Mouse (Mus musculus): Measurements from ENCODE around the gene 4930518I15Rik.

DNA sequence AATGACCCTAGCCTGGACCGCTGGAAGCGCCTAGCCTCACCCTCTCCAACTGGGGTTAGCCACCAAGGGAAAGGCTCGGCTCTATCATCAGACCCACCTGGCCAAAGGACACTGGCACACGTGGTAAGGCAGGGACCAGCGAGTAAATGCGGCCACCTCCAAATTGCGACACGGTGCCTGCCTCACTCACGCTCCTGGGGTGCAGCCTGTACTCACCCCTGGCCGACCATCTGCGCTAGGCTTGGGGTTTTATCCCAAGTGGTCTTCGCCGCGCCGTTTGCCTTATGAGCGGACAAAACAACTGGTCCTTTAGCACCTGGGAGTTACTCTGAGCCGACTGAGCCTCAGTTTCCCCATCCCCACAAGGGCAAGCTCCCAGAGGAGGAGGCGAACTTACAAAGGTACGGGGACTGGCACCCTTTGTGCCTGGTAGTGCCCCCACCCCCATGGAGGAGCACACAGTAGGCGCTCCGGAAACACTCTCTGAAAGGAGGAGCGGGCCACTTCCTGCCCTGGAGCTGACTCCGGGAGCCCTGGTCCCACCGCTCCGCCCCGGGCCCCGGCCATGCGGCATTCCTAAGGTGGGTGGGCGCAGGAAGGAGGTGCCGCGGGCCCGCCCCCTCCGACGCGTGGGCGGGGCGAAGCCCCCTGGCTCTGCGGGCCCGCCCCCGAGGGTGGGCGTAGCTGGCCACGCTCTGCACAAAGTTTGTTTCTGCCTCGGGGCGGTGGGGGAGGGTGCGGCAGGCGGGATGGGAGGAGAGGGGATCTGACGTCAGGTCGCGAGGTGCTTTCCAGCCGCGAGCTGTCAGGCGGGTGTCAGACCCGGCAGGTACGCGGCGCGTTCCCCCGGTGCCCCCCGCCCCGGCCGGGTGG lies 18.2 kb downstream of the 4930518I15Rik start, which contains the start of gene Tgif2:
- TF ChIP-seq CTCF (IDR thresholded peaks at IDR 0.05; ENCODE audit: low read depth) (no peak), EP300 (IDR thresholded peaks at IDR 0.05; ENCODE audit: low read depth) (peak; percentile 42; the same call in 1 of the 2 replicates)

Measured in heart, postnatal 0 days (tissue).